Mouse (Mus musculus): ENCODE data around the gene Kbtbd3.

DNA sequence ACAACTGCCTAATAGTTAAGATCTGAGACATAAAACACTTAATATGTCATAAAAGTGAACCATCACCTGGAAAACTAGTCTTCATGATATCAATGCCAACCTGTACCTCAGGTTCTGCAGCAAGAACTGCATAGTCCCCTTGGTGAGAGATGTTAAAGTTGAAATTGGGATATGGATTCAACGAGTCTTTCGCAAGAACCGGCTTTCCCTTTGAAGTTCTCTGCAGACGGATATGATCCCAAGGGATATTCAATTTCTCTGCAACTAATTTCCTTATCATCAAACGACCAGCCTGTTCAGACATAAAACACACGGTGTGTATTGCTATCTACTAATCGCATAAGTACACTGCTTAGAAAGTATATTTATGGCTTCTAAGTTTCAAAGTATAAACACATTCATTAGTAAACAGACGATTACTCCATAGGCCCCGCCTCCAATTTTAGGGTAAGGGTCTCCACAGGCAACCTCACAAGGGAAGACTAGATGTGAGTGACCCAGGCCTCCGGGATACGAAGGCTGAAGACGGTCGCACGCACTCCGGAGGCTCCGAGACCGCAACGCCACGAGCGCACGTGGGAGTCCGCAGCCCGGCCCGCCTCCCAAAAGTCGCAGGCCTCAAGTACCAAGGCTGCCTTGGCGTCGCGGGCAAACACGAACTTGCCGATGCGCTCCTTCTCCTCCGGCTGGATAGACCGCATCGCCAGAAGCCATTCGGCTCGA is 844 bp upstream of the Kbtbd3 start:
- TF ChIP-seq CTCF (IDR thresholded peaks at IDR 0.05; ENCODE audit: insufficient read depth, low read depth, low read length) (no peak), POLR2A (IDR thresholded peaks at IDR 0.05; ENCODE audit: insufficient read depth, low read depth, low read length) (no peak)
